Mouse (Mus musculus): ENCODE measurements around the gene Pgpep1.
A peak's percentile ranks its signal among the peaks of the same experiment; 100 is the strongest.

The Pgpep1 gene

GRCm38 (mm10) chr8:70632346-70632892 is 27.8 kb downstream of the Pgpep1 start, which contains the start of gene Gdf15:
Gene Gdf15 (minus strand): TSS chr8:70632456.
- DNase-seq (ENCODE audit: low spot score in 2 of 2) = no peak

- no peak for DNase-seq (ENCODE audit: low spot score in 2 of 2)
Observed at GRCm38 (mm10) chr8:70631436-70631835, 28.8 kb downstream of the Pgpep1 start.

GRCm38 (mm10) chr8:70630532-70631381 is 29.4 kb downstream of the Pgpep1 start:
- no peak for DNase-seq (ENCODE audit: low spot score in 2 of 2)

GRCm38 (mm10) chr8:70629574-70630531 is 30.3 kb downstream of the Pgpep1 start:
- peak; percentile 87 to 97 for DNase-seq (ENCODE audit: low spot score in 2 of 2)

- DNase-seq (ENCODE audit: low spot score in 2 of 2) = no peak
Observed at GRCm38 (mm10) chr8:70628986-70629490, 31.1 kb downstream of the Pgpep1 start.

GRCm38 (mm10) chr8:70627041-70627440 is 33.1 kb downstream of the Pgpep1 start:
- DNase-seq (ENCODE audit: low spot score in 2 of 2) = no peak

GRCm38 (mm10) chr8:70625104-70625503 is 35.1 kb downstream of the Pgpep1 start:
- peak; percentile 63 to 79 for DNase-seq (ENCODE audit: low spot score in 2 of 2)

GRCm38 (mm10) chr8:70622220-70622619 is 38.0 kb downstream of the Pgpep1 start:
- no peak for DNase-seq (ENCODE audit: low spot score in 2 of 2)

GRCm38 (mm10) chr8:70618888-70619334 is 41.3 kb downstream of the Pgpep1 start:
- DNase-seq (ENCODE audit: low spot score in 2 of 2) = peak; percentile 90

- DNase-seq (ENCODE audit: low spot score in 2 of 2) = peak in 1 of 2 experiments; percentile 70
Observed at GRCm38 (mm10) chr8:70617985-70618384, 42.2 kb downstream of the Pgpep1 start.

GRCm38 (mm10) chr8:70616645-70617044 is 43.5 kb downstream of the Pgpep1 start:
- DNase-seq (ENCODE audit: low spot score in 2 of 2) = peak in 1 of 2 experiments; percentile 71

- peak in 1 of 2 experiments; percentile 71 for DNase-seq (ENCODE audit: low spot score in 2 of 2)
Observed at GRCm38 (mm10) chr8:70615894-70616293, 44.3 kb downstream of the Pgpep1 start, which contains the start of gene Lrrc25. Gene Lrrc25 (plus strand): TSS chr8:70616155.

- DNase-seq (ENCODE audit: low spot score in 2 of 2) = no peak
Observed at GRCm38 (mm10) chr8:70615281-70615680, 44.9 kb downstream of the Pgpep1 start.

- DNase-seq (ENCODE audit: low spot score in 2 of 2) = no peak
Observed at GRCm38 (mm10) chr8:70614469-70614868, 45.7 kb downstream of the Pgpep1 start.

- DNase-seq (ENCODE audit: low spot score in 2 of 2) = no peak
Observed at GRCm38 (mm10) chr8:70613763-70614162, 46.4 kb downstream of the Pgpep1 start.

GRCm38 (mm10) chr8:70611849-70612248 is 48.3 kb downstream of the Pgpep1 start:
- DNase-seq (ENCODE audit: low spot score in 2 of 2) = peak; percentile 93 to 97

- peak; percentile 88 to 98 for DNase-seq (ENCODE audit: low spot score in 2 of 2)
Observed at GRCm38 (mm10) chr8:70610796-70611771, 49.1 kb downstream of the Pgpep1 start.

GRCm38 (mm10) chr8:70609849-70610795 is 50.1 kb downstream of the Pgpep1 start:
- peak; percentile 81 to 87 for DNase-seq (ENCODE audit: low spot score in 2 of 2)

- DNase-seq (ENCODE audit: low spot score in 2 of 2) = peak; percentile 72 to 85
Observed at GRCm38 (mm10) chr8:70609368-70609848, 50.8 kb downstream of the Pgpep1 start.
